Mouse (Mus musculus): ENCODE results near the gene Map4k2.

DNA sequence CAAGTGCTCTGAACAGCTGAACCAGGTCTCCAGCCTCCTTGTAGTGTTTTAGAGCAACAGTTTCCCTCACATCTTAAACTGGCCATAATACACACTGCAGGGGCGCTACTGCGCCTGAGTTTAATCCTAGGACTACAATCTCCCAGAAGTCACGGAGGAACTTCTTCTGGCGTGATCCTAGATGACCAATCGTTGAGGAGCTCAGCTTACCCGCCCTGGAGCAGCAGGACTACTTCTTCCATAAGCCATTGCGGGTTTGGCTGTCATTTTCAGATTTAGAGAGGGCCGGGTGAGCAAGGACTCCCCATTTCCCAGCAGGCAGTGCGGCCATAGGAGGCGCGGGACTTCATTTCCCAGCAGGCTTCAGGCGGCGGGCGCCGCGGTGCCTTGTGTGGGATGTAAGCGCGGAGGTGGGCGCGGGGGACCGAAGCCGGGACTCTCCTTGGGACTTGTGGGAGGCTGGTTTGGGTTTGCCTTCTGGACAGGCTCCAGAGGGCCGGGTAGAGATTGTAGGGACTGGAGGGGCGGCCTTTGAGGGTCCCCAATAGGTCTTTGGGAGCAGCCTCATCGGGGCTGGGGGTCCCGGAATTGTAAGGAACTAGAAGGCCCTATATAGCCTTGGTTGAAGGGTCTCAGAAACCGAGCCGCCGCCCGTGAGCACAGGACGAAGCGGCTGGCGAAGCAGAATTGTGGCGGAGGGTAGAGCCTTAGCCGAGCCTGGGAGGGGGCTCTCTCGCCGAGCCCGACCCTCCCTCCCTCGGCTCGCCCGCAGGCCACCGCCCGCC, 6.1 kb upstream of the Map4k2 start, which contains the start of gene Men1:
- peak; percentile 37; the same call in 1 of the 2 replicates for TF ChIP-seq CTCF (IDR thresholded peaks at IDR 0.05; ENCODE audit: borderline replicate concordance, extremely low read depth, insufficient read depth, insufficient read length)
- peak; percentile 68; the same call in 1 of the 2 replicates for TF ChIP-seq POLR2A (IDR thresholded peaks at IDR 0.05; ENCODE audit: borderline replicate concordance, extremely low read depth, insufficient read depth, insufficient read length, poor library complexity, severe bottlenecking)
